Mouse (Mus musculus) cerebellum, adult 18-20 months (tissue): ENCODE results near the gene Ankrd52.

Experiments
- DNase-seq, 2 experiments: peaks; one replicate each; pipeline ENCODE4 v3.0.0; 2021

The Ankrd52 gene

DNA sequence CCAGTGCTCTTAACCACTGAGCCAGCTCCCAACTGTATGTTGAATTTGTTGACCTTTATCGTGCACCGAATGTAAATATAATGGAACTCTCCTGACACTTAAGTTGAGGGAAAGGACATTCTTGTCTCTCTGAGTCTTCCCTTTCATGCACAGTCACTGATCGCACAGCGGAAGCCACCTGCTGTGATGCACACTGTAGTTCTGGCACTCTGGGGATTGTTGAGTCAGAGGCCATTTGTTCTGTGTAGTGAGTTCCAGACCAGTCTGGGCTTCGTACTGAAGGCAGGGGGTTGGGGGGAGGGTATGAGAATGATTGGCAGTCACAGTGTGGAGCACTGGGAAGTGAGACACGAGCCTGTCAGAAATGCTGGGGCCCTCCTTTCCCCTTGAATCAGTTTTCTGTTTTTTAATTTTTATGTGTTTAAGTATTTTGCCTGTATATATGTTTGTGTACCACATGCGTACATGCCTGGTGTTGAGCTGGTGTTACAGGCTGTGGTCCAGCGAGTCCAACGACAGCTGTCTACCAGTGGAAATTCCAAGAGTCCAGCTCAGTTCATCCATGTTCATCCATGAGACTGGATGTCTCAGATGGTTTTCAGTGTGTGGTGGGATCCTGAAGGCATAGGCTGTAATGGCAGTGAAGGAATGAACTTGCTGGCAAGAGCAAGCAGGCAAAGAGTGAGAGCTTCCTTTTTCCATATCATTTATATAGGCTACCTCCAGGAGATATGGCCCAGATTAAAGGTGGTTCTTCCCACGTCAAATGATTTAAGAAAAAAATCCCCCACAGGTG, 64.6 kb downstream of the Ankrd52 start:
- DNase-seq, result peak in 1 of 2 experiments; percentile 46

DNA sequence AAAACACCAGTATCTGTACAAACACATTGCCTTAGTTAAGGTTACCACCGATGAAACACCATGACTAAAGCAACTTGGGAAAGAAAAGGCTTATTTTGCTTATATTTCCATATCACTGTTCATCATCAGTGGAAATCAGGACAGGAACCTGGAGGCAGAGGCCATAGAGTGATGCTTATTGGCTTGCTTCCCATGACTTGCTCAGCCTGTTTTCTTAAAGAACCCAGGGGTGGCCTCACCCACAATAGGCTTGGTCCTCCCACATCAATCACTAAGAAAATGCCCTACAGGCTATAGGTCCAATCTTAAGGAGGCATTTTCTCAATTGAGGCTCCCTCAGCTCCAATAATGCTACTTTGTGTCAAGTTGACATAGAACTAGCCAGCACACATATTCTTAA, 65.8 kb downstream of the Ankrd52 start:
- no peak for DNase-seq

DNA sequence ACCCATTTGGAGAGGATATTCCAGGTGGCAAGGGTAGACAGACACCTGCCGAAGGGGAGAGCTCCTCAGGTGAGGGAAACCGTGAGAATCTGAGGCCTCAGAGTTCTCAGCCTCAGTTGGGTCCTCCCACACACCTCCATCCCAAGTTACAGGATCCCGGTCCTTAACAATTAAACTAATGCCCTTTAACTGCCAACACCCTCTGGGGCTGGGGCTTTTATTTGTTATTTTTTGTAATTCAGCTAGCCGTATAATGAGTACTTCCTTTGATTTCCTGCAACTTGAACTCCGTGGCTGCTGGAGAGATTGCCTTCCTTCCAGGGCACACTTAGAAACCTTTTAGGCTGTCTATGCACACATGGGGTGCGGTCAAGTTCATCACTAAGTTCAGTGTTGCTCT, 67.4 kb downstream of the Ankrd52 start:
- DNase-seq, result no peak

DNA sequence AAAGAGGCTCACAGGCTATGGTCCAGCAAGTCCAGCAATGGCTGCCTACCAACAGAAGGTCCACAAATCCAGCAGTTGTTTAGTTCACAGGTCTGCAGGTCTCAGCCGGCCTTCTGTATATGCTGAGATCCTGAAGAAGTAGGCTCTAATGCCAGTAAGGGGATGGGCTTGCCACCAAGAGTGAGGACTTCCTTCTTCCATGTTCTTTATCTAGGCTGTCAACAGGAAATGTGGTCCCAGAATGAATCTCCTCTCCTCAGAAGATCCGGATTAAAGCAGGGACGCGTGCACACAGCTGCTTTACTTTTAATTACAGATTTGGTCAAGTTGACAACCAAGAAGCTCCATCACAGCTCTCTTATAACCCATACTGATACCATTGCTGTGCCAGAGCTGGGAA, 68.5 kb downstream of the Ankrd52 start:
- DNase-seq, result no peak

DNA sequence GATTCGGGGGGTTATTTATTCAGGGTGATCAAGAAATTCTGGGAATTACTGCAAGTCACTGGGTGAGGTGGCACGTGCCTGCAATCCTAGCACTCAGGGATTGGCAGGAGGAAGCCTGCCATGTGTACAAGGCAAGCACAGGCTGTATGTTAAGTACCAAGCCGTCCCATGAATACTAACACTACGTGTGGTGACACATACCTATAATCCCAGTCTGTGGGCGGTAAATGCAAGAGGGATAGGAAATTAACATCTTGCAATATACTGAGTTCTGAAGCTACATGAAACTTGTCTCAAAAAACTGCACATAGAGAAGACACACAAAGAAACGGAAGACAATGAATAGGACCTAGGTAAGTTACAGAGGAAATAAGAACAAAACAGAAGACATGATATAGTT, 74.1 kb downstream of the Ankrd52 start:
- no peak for DNase-seq

DNA sequence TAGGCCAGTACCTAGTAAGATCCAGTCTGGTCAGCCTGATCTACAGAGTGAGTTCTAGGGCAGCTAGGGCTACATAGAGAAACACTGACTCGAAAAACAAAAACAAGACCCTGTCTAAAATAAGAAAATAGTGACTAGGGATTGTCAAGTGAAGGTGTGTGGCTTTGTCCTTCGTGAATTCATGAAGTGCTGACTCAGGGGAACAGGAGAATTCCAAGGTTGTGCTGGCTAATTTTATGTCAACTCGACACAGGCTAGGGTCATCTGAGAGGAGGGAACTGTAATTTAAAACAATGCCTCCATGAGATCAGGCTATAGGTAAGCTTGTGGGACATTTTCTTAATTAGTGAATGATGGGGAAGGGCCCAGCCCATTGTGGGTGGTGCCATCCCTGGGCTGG, 77.6 kb downstream of the Ankrd52 start:
- DNase-seq, result no peak

DNA sequence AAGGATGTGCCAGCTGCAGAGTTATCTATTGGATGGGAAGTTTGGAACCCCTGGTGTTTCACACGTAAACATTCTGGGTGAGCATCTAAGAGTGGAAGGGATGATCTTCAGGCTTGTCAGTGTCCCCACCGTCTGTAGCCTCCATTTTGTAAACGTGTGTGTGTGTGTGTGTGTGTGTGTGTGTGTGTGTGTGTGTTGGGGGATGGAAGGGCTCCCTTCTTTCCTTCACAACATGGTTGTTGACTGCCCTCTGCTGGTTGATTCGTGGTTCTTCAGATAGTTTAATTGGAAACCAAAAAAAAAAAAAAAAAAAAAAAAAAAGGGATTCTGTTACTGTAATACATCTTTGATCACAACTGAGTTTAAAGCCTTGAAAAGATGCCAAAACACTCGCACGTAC, 78.4 kb downstream of the Ankrd52 start:
- peak; percentile 69 to 76 for DNase-seq

DNA sequence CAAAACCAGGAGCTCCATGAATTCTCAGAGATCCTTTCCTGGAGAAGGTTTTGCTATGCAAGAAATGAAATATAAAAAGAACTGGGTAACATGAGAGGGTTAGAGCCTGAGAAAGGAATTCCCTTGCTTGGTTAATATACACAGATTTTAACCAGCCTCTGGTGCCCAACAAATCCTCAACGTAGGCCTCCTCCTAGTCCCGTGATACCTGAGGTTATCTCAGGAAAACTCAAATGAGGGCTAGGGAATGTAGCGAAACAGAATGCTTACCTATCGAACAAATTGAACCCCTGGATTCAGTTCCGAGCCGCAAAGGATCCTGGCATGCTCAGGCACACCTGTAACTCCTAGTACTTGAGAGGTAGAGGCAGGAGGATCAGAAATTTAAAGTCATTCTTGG, 80.8 kb downstream of the Ankrd52 start:
- DNase-seq, result no peak
